Mouse (Mus musculus): ENCODE data around the gene 4933402N03Rik. TPM values are rescaled to one million over a fixed set of nuclear protein-coding genes. Genes with fewer than 3 reads are reported as not detected.

Gene 4933402N03Rik
- total and polyA plus RNA-seq, 3 experiments: not detected

- H3K27me3 ChIP-seq (replicated peaks): peaks cover 78% of the 10 kb centered on the region
- TF ChIP-seq UBTF (IDR thresholded peaks at IDR 0.05; ENCODE audit: low read depth, low read length) (no peak), NELFE (IDR thresholded peaks at IDR 0.05; ENCODE audit: low read depth, low read length) (no peak), NRF1 (IDR thresholded peaks at IDR 0.05; ENCODE audit: low read depth, low read length) (no peak), JUND (conservative IDR thresholded peaks at IDR 0.05; ENCODE audit: low read depth, low read length) (no peak)
- no peak overlapping the region for H3K27ac ChIP-seq (ENCODE audit: insufficient read depth, low read depth)
- no peaks in the 10 kb centered on the region for H3K36me3 ChIP-seq (replicated peaks in 1 of 2; ENCODE audit: control insufficient read depth in 1 of 2, insufficient read depth in 1 of 2, low read length in 1 of 2)
- no peak for DNase-seq (ENCODE audit: extremely low read depth)
- H3K4me2 ChIP-seq (ENCODE audit: insufficient read depth, low read depth, poor library complexity, severe bottlenecking): no peak overlapping the region
- in situ Hi-C loops (cut with MboI; ENCODE audit: low pct_ligation_motif_present, low pct_unique_long_range_greater_than_20kb, low sequenced_read_pairs) (no loop called here), dilution Hi-C loops (cut with MboI; ENCODE audit: extremely low pct_ligation_motif_present, extremely low pct_unique_long_range_greater_than_20kb, low sequenced_read_pairs) (no loop called here)
- H3K9me3 ChIP-seq (replicated peaks; ENCODE audit: low read length): no peaks in the 10 kb centered on the region
- H3K9ac ChIP-seq (ENCODE audit: insufficient read depth, low read depth): no peak overlapping the region
- H3K4me1 ChIP-seq (ENCODE audit: control insufficient read depth in 1 of 2, insufficient read depth in 2 of 2): no peaks in the 10 kb centered on the region
- no peak overlapping the region for H3K4me3 ChIP-seq (replicated peaks in 1 of 3; ENCODE audit: low read depth in 2 of 3, low read length in 2 of 3, poor library complexity in 1 of 3)
- no peaks in the 10 kb centered on the region for H3K79me2 ChIP-seq (replicated peaks; ENCODE audit: control insufficient read depth, extremely low read depth, insufficient read depth, poor library complexity, severe bottlenecking)
Measured at GRCm38 (mm10) chr7:131184339-131184738, 38.2 kb upstream of the 4933402N03Rik start.

GRCm38 (mm10) chr7:131182685-131183084 lies 36.6 kb upstream of the 4933402N03Rik start:
- peak; percentile 55 for TF ChIP-seq RAD21 (IDR thresholded peaks at IDR 0.05; ENCODE audit: low read depth, low read length)
- TF ChIP-seq SMC3 (IDR thresholded peaks at IDR 0.05; ENCODE audit: low read depth, low read length): peak; percentile 53
- peak; percentile 71; the same call in 1 of the 2 replicates for TF ChIP-seq IRF4 (IDR thresholded peaks at IDR 0.05; ENCODE audit: low read depth, low read length)
- TF ChIP-seq TCF12 (IDR thresholded peaks at IDR 0.05; ENCODE audit: low read depth, low read length): no peak
- no peak for TF ChIP-seq JUND (conservative IDR thresholded peaks at IDR 0.05; ENCODE audit: low read depth, low read length)
- TF ChIP-seq CTCF (conservative IDR thresholded peaks at IDR 0.05 in 1 of 2, IDR thresholded peaks at IDR 0.05 in 1 of 2; ENCODE audit: low read depth in 2 of 2, low read length in 2 of 2): peak; percentile 74 to 75
- DNase-seq (ENCODE audit: extremely low read depth): peak; percentile 51
- Histone ChIP-seq H3K9ac (ENCODE audit: insufficient read depth, low read depth) (no peak overlapping the region), H3K79me2 (replicated peaks; ENCODE audit: control insufficient read depth, extremely low read depth, insufficient read depth, poor library complexity, severe bottlenecking) (no peaks in the 10 kb centered on the region), H3K27ac (ENCODE audit: insufficient read depth, low read depth) (no peak overlapping the region), H3K9me3 (replicated peaks; ENCODE audit: low read length) (no peaks in the 10 kb centered on the region), H3K4me2 (ENCODE audit: insufficient read depth, low read depth, poor library complexity, severe bottlenecking) (no peak overlapping the region), H3K4me3 (replicated peaks in 1 of 3; ENCODE audit: low read depth in 2 of 3, low read length in 2 of 3, poor library complexity in 1 of 3) (no peak overlapping the region), H3K4me1 (ENCODE audit: control insufficient read depth in 1 of 2, insufficient read depth in 2 of 2) (no peaks in the 10 kb centered on the region), H3K36me3 (replicated peaks in 1 of 2; ENCODE audit: control insufficient read depth in 1 of 2, insufficient read depth in 1 of 2, low read length in 1 of 2) (no peaks in the 10 kb centered on the region), H3K27me3 (replicated peaks) (peaks cover 78% of the 10 kb centered on the region)
- in situ Hi-C loops (cut with MboI; ENCODE audit: low pct_ligation_motif_present, low pct_unique_long_range_greater_than_20kb, low sequenced_read_pairs) (no loop called here), dilution Hi-C loops (cut with MboI; ENCODE audit: extremely low pct_ligation_motif_present, extremely low pct_unique_long_range_greater_than_20kb, low sequenced_read_pairs) (no loop called here)

GRCm38 (mm10) chr7:131174121-131174520 lies 28.0 kb upstream of the 4933402N03Rik start, which contains the start of gene 5430419D17Rik:
Gene 5430419D17Rik, plus strand, starts transcription at chr7:131174402.
- in situ Hi-C loops (cut with MboI; ENCODE audit: low pct_ligation_motif_present, low pct_unique_long_range_greater_than_20kb, low sequenced_read_pairs) (no loop called here), dilution Hi-C loops (cut with MboI; ENCODE audit: extremely low pct_ligation_motif_present, extremely low pct_unique_long_range_greater_than_20kb, low sequenced_read_pairs) (no loop called here)
- Histone ChIP-seq H3K79me2 (replicated peaks; ENCODE audit: control insufficient read depth, extremely low read depth, insufficient read depth, poor library complexity, severe bottlenecking) (no peaks in the 10 kb centered on the region), H3K36me3 (replicated peaks in 1 of 2; ENCODE audit: control insufficient read depth in 1 of 2, insufficient read depth in 1 of 2, low read length in 1 of 2) (no peaks in the 10 kb centered on the region), H3K27me3 (replicated peaks) (peaks cover 83% of the 10 kb centered on the region), H3K4me1 (ENCODE audit: control insufficient read depth in 1 of 2, insufficient read depth in 2 of 2) (no peaks in the 10 kb centered on the region), H3K4me2 (ENCODE audit: insufficient read depth, low read depth, poor library complexity, severe bottlenecking) (no peak within 1 kb of the TSS), H3K9me3 (replicated peaks; ENCODE audit: low read length) (no peaks in the 10 kb centered on the region), H3K9ac (ENCODE audit: insufficient read depth, low read depth) (no peak within 1 kb of the TSS), H3K27ac (ENCODE audit: insufficient read depth, low read depth) (no peak within 1 kb of the TSS), H3K4me3 (replicated peaks in 1 of 3; ENCODE audit: low read depth in 2 of 3, low read length in 2 of 3, poor library complexity in 1 of 3) (no peak within 1 kb of the TSS)
- TF ChIP-seq CHD1 (IDR thresholded peaks at IDR 0.05; ENCODE audit: low read depth, low read length) (no peak), RAD21 (IDR thresholded peaks at IDR 0.05; ENCODE audit: low read depth, low read length) (no peak), SMC3 (IDR thresholded peaks at IDR 0.05; ENCODE audit: low read depth, low read length) (no peak), ZC3H11A (IDR thresholded peaks at IDR 0.05; ENCODE audit: low read depth, low read length) (no peak), HCFC1 (IDR thresholded peaks at IDR 0.05; ENCODE audit: low read depth, low read length) (no peak), BHLHE40 (IDR thresholded peaks at IDR 0.05; ENCODE audit: low read depth, low read length) (no peak)
- no peak for DNase-seq (ENCODE audit: extremely low read depth)
